Mouse (Mus musculus) olfactory bulb, adult 2 months (tissue): Measurements from ENCODE around the gene Prpf18.

ENCODE experiments used
- CTCF ChIP-seq: fragments of 200-500 bp; IDR thresholded peaks from 2 replicates; pipeline ENCODE4 v1.5.1; 2012; ENCODE audit warnings: low read depth, mild to moderate bottlenecking, low read length, moderate library complexity; ENCODE audit not compliant: insufficient read depth
- POLR2A ChIP-seq: fragments of 200-500 bp; IDR thresholded peaks from 2 replicates; pipeline ENCODE4 v1.6.1; 2012; ENCODE audit warnings: mild to moderate bottlenecking, low read depth, low read length, moderate library complexity; ENCODE audit not compliant: insufficient read depth

GRCm38 (mm10) chr2:4651500-4652285 is at the start of gene Prpf18:
- TF ChIP-seq CTCF (peak; percentile 74), POLR2A (peak; percentile 77)
